Mouse (Mus musculus) intestine, embryonic 15.5 days (tissue): Measurements from ENCODE around the gene Gm13040. TPM values are rescaled to one million over a fixed set of nuclear protein-coding genes. Genes with fewer than 3 reads are reported as not detected.
"Not testable (repeated sequence)": the region's sequence is repeated elsewhere in the genome, so short reads cannot be mapped to it uniquely, and the experiment has no call there.

ENCODE experiments used
- ATAC-seq: fragments of 200-750 bp; cut with Nextera tagmentation; 2 replicates; pipeline ENCODE4 v1.8.0; 2017; ENCODE audit warnings: moderate TSS enrichment, moderate library complexity
- H3K27ac ChIP-seq: fragments of 300-500 bp; sonication (generic); 2 replicates; pipeline ENCODE4 v1.5.1; 2015; ENCODE audit warnings: mild to moderate bottlenecking, inconsistent platforms
- H3K27me3 ChIP-seq: fragments of 300-500 bp; sonication (generic); replicated peaks from 2 replicates; pipeline ENCODE4 v1.6.1; 2015; ENCODE audit warnings: inconsistent platforms
- H3K36me3 ChIP-seq: fragments of 300-500 bp; sonication (generic); 2 replicates; pipeline ENCODE4 v1.6.1; 2015; ENCODE audit warnings: inconsistent platforms
- H3K4me1 ChIP-seq: fragments of 300-500 bp; sonication (generic); replicated peaks from 2 replicates; pipeline ENCODE4 v1.6.1; 2015; ENCODE audit warnings: inconsistent platforms
- H3K4me2 ChIP-seq: fragments of 300-500 bp; sonication (generic); replicated peaks from 2 replicates; pipeline ENCODE4 v1.6.1; 2015; ENCODE audit warnings: mild to moderate bottlenecking, inconsistent platforms
- H3K4me3 ChIP-seq: fragments of 300-500 bp; sonication (generic); replicated peaks from 2 replicates; pipeline ENCODE4 v1.5.1; 2015; ENCODE audit warnings: inconsistent platforms
- H3K9ac ChIP-seq: fragments of 300-500 bp; sonication (generic); 2 replicates; pipeline ENCODE4 v1.6.1; 2015; ENCODE audit warnings: inconsistent platforms
- H3K9me3 ChIP-seq: fragments of 300-500 bp; sonication (generic); 2 replicates; pipeline ENCODE4 v1.6.1; 2016; ENCODE audit warnings: inconsistent platforms
- WGBS: fragments of 180-500 bp; shearing (Covaris S2); methylation state at CpG from one replicate; pipeline ENCODE4 v1.1.7; 2015; 5-methylcytosine and 5-hydroxymethylcytosine counted together
- polyA plus RNA-seq: library from polyadenylated mRNA; unstranded; fragments of >200 nt; fragmentation: Nextera tagmentation; extraction: Ambion mirVana; gene quantifications from 2 replicates; pipeline ENCODE4 v1.2.1, GENCODE M21; 2015

Gene Gm13040
- not detected in 2 replicates for polyA plus RNA-seq

- not testable (repeated sequence) for H3K9ac ChIP-seq, H3K27me3 ChIP-seq, H3K4me2 ChIP-seq, H3K9me3 ChIP-seq, ATAC-seq, H3K36me3 ChIP-seq, H3K4me1 ChIP-seq, H3K4me3 ChIP-seq, H3K27ac ChIP-seq
- no CpG with 5 or more reads among the region's 3 CpGs for WGBS
Measured at GRCm38 (mm10) chr4:143535654-143536053, at the start of gene Gm13040. Gene Gm13040 (plus strand): TSS chr4:143535954.

- H3K27ac ChIP-seq = no peak within 1 kb of the TSS
- no peaks in the 10 kb centered on the region for H3K4me1 ChIP-seq
- no peak within 1 kb of the TSS for H3K4me3 ChIP-seq
- H3K36me3 ChIP-seq = no peaks in the 10 kb centered on the region
- no peaks in the 10 kb centered on the region for H3K27me3 ChIP-seq
- no peaks in the 10 kb centered on the region for H3K9me3 ChIP-seq
- no peak within 1 kb of the TSS for H3K9ac ChIP-seq
- H3K4me2 ChIP-seq = no peak within 1 kb of the TSS
- 78% methylated on average over 3 of the region's 3 CpGs for WGBS
- no peak for ATAC-seq
Measured at GRCm38 (mm10) chr4:143511043-143511442, 24.7 kb upstream of the Gm13040 start, which contains the start of gene Gm13043. Gene Gm13043 (plus strand): TSS chr4:143511343.

- not testable (repeated sequence) for H3K27me3 ChIP-seq, H3K4me1 ChIP-seq, H3K9me3 ChIP-seq, H3K27ac ChIP-seq, ATAC-seq, H3K4me2 ChIP-seq, H3K4me3 ChIP-seq, H3K9ac ChIP-seq, H3K36me3 ChIP-seq
- no CpG with 5 or more reads among the region's 3 CpGs for WGBS
Measured at GRCm38 (mm10) chr4:143551400-143551799, 15.6 kb downstream of the Gm13040 start, which contains the start of the genes BC080695 and Gm13057. Gene BC080695 (plus strand): TSS chr4:143551700. Gene Gm13057 (plus strand): TSS chr4:143551709.

Other genes with a start within 250 kb of the Gm13040 start
- 24.8 and 27.5 TPM in 2 replicates for gene Pdpn, start 236.4 kb upstream of the Gm13040 start, polyA plus RNA-seq
- gene Lrrc38, start 186.2 kb upstream of the Gm13040 start, polyA plus RNA-seq = 0.06 TPM in 1 of 2 replicates, not detected in the other
- gene Pramel1, start 141.5 kb upstream of the Gm13040 start, polyA plus RNA-seq = not detected in 2 replicates
- gene Pramef8, start 123.5 kb upstream of the Gm13040 start, polyA plus RNA-seq = 13.2 and 15.1 TPM in 2 replicates
- gene Oog4, start 85.6 kb upstream of the Gm13040 start, polyA plus RNA-seq = not detected in 2 replicates
- gene Gm13043, start 24.6 kb upstream of the Gm13040 start, polyA plus RNA-seq = not detected in 2 replicates
- not detected in 2 replicates for gene BC080695, start 15.7 kb downstream of the Gm13040 start, polyA plus RNA-seq
- gene Gm13057, start 15.8 kb downstream of the Gm13040 start, polyA plus RNA-seq = not detected in 2 replicates
- not detected in 2 replicates for gene Gm13083, start 79.0 kb downstream of the Gm13040 start, polyA plus RNA-seq
- gene Gm13088, start 121.3 kb downstream of the Gm13040 start, polyA plus RNA-seq = not detected in 2 replicates
- not detected in 2 replicates for gene Gm13089, start 166.8 kb downstream of the Gm13040 start, polyA plus RNA-seq
- gene Gm13078, start 183.5 kb downstream of the Gm13040 start, polyA plus RNA-seq = not detected in 2 replicates